Mouse (Mus musculus): ENCODE measurements around the gene Ppp3cb. TPM values are rescaled to one million over a fixed set of nuclear protein-coding genes. Genes with fewer than 3 reads are reported as not detected.
"Not testable (repeated sequence)": the region's sequence is repeated elsewhere in the genome, so short reads cannot be mapped to it uniquely, and the experiment has no call there.

Gene Ppp3cb
- 80.3 and 93.9 TPM in 2 replicates for polyA plus RNA-seq (2011; ENCODE audit: insufficient read length, low read depth, missing spikeins)

- TF ChIP-seq POLR2A (IDR thresholded peaks at IDR 0.05; ENCODE audit: low read depth, low read length) = 0 out of 2 replicates have a peak, but pooled peaks have one; percentile 35
- TF ChIP-seq CTCF (IDR thresholded peaks at IDR 0.05; ENCODE audit: borderline replicate concordance, insufficient read depth, low read length) = no peak
- no peaks in the 10 kb centered on the region for H3K4me1 ChIP-seq (ENCODE audit: control insufficient read depth, insufficient read depth, low read length)
- H3K27ac ChIP-seq (ENCODE audit: insufficient read depth, low read length) = peak within 1 kb of the TSS; percentile 98
- peak within 1 kb of the TSS; percentile 81 for H3K4me3 ChIP-seq (ENCODE audit: insufficient read depth, low read length)
These were observed at the start of gene Ppp3cb for GRCm38 (mm10) chr14:20546415-20546814. Ppp3cb (minus strand) TSS chr14:20546573.

- no peak overlapping the region for H3K4me3 ChIP-seq (ENCODE audit: insufficient read depth, low read length)
- no peaks in the 10 kb centered on the region for H3K4me1 ChIP-seq (ENCODE audit: control insufficient read depth, insufficient read depth, low read length)
- no peak overlapping the region for H3K27ac ChIP-seq (ENCODE audit: insufficient read depth, low read length)
- TF ChIP-seq CTCF (IDR thresholded peaks at IDR 0.05; ENCODE audit: borderline replicate concordance, insufficient read depth, low read length) = no peak
- TF ChIP-seq POLR2A (IDR thresholded peaks at IDR 0.05; ENCODE audit: low read depth, low read length) = no peak
These were observed 49.4 kb upstream of the Ppp3cb start for GRCm38 (mm10) chr14:20595781-20596180.

- no peak overlapping the region for H3K4me3 ChIP-seq (ENCODE audit: insufficient read depth, low read length)
- no peak for TF ChIP-seq POLR2A (IDR thresholded peaks at IDR 0.05; ENCODE audit: low read depth, low read length)
- TF ChIP-seq CTCF (IDR thresholded peaks at IDR 0.05; ENCODE audit: borderline replicate concordance, insufficient read depth, low read length) = no peak
- H3K4me1 ChIP-seq (ENCODE audit: control insufficient read depth, insufficient read depth, low read length) = no peaks in the 10 kb centered on the region
- H3K27ac ChIP-seq (ENCODE audit: insufficient read depth, low read length) = no peak overlapping the region
These were observed 41.1 kb upstream of the Ppp3cb start for GRCm38 (mm10) chr14:20587458-20587857.

- Histone ChIP-seq H3K4me3 (ENCODE audit: insufficient read depth, low read length) (no peak overlapping the region), H3K27ac (ENCODE audit: insufficient read depth, low read length) (no peak overlapping the region), H3K4me1 (ENCODE audit: control insufficient read depth, insufficient read depth, low read length) (no peaks in the 10 kb centered on the region)
- TF ChIP-seq POLR2A (IDR thresholded peaks at IDR 0.05; ENCODE audit: low read depth, low read length) = no peak
- no peak for TF ChIP-seq CTCF (IDR thresholded peaks at IDR 0.05; ENCODE audit: borderline replicate concordance, insufficient read depth, low read length)
These were observed 32.5 kb upstream of the Ppp3cb start for GRCm38 (mm10) chr14:20578822-20579407.

- Histone ChIP-seq H3K27ac (ENCODE audit: insufficient read depth, low read length) (no peak overlapping the region), H3K4me3 (ENCODE audit: insufficient read depth, low read length) (no peak overlapping the region), H3K4me1 (ENCODE audit: control insufficient read depth, insufficient read depth, low read length) (no peaks in the 10 kb centered on the region)
- no peak for TF ChIP-seq CTCF (IDR thresholded peaks at IDR 0.05; ENCODE audit: borderline replicate concordance, insufficient read depth, low read length)
- no peak for TF ChIP-seq POLR2A (IDR thresholded peaks at IDR 0.05; ENCODE audit: low read depth, low read length)
These were observed 29.8 kb upstream of the Ppp3cb start for GRCm38 (mm10) chr14:20576179-20576578.

- H3K4me3 ChIP-seq (ENCODE audit: insufficient read depth, low read length); H3K27ac ChIP-seq (ENCODE audit: insufficient read depth, low read length); H3K4me1 ChIP-seq (ENCODE audit: control insufficient read depth, insufficient read depth, low read length): not testable (repeated sequence)
These were observed 26.8 kb upstream of the Ppp3cb start for GRCm38 (mm10) chr14:20573196-20573595.

GRCm38 (mm10) chr14:20565256-20566021, 19.1 kb upstream of the Ppp3cb start:
- Histone ChIP-seq H3K27ac (ENCODE audit: insufficient read depth, low read length) (no peak overlapping the region), H3K4me3 (ENCODE audit: insufficient read depth, low read length) (no peak overlapping the region), H3K4me1 (ENCODE audit: control insufficient read depth, insufficient read depth, low read length) (no peaks in the 10 kb centered on the region)
- TF ChIP-seq POLR2A (IDR thresholded peaks at IDR 0.05; ENCODE audit: low read depth, low read length) (no peak), CTCF (IDR thresholded peaks at IDR 0.05; ENCODE audit: borderline replicate concordance, insufficient read depth, low read length) (no peak)

GRCm38 (mm10) chr14:20564692-20565091, 18.3 kb upstream of the Ppp3cb start:
- Histone ChIP-seq H3K4me3 (ENCODE audit: insufficient read depth, low read length) (no peak overlapping the region), H3K27ac (ENCODE audit: insufficient read depth, low read length) (no peak overlapping the region), H3K4me1 (ENCODE audit: control insufficient read depth, insufficient read depth, low read length) (no peaks in the 10 kb centered on the region)
- TF ChIP-seq POLR2A (IDR thresholded peaks at IDR 0.05; ENCODE audit: low read depth, low read length) (no peak), CTCF (IDR thresholded peaks at IDR 0.05; ENCODE audit: borderline replicate concordance, insufficient read depth, low read length) (peak; percentile 43; the same call in 1 of the 2 replicates)

GRCm38 (mm10) chr14:20561897-20562296, 15.5 kb upstream of the Ppp3cb start:
- Histone ChIP-seq H3K4me3 (ENCODE audit: insufficient read depth, low read length) (no peak overlapping the region), H3K27ac (ENCODE audit: insufficient read depth, low read length) (no peak overlapping the region), H3K4me1 (ENCODE audit: control insufficient read depth, insufficient read depth, low read length) (no peaks in the 10 kb centered on the region)
- no peak for TF ChIP-seq POLR2A (IDR thresholded peaks at IDR 0.05; ENCODE audit: low read depth, low read length)
- TF ChIP-seq CTCF (IDR thresholded peaks at IDR 0.05; ENCODE audit: borderline replicate concordance, insufficient read depth, low read length) = no peak

GRCm38 (mm10) chr14:20550136-20550535, 3.8 kb upstream of the Ppp3cb start:
- Histone ChIP-seq H3K4me1 (ENCODE audit: control insufficient read depth, insufficient read depth, low read length) (no peaks in the 10 kb centered on the region), H3K4me3 (ENCODE audit: insufficient read depth, low read length) (no peak overlapping the region), H3K27ac (ENCODE audit: insufficient read depth, low read length) (no peak overlapping the region)
- no peak for TF ChIP-seq CTCF (IDR thresholded peaks at IDR 0.05; ENCODE audit: borderline replicate concordance, insufficient read depth, low read length)
- TF ChIP-seq POLR2A (IDR thresholded peaks at IDR 0.05; ENCODE audit: low read depth, low read length) = no peak

Data from embryonic fibroblast, embryonic 13.5 days (primary cell).